Mouse (Mus musculus): ENCODE data around the gene F3.

The F3 gene

DNA sequence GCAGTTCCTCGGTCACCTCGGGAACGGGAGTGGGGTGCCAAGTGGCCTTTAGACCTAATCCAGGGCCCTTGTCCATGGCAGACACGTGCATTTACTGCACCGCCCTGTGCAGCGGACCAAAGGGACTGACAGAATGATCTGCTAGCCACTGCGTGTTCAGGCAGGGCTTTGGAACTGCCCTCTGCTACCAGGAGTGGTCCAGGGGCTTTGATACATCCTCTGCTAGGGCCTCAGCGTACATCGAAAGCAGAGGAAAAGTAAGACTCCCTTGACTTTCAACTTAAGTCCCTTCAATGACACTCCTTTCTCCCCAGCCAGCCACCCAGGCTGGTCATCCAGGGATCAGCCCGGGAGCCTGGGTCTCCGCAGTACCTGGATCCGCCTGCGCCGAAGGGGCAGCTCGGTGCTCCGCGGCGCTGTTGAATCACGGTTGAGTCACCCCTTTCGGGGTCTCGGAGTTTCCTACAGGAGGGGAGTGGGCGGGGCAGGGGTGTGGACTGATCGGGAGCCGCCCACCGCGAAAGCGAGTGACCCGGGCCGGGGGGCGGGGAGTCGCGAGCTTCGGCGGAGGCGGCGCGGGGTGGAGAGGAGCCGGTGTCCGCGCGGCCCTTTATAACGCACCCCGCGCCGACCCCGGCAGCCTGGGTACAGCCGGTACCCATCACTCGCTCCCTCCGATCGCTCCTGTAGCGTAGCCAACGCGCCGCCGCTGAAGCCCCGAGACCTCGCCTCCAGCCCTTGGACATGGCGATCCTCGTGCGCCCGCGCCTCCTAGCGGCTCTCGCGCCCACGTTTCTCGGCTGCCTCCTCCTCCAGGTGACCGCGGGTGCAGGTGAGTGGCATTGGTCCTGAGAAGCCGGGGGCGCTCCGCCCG is at the start of gene F3:
F3 (plus strand) TSS at position 567 of the 874 bp plus-strand sequence.
- peak; percentile 55 for DNase-seq (ENCODE audit: low read depth, low spot score)

DNA sequence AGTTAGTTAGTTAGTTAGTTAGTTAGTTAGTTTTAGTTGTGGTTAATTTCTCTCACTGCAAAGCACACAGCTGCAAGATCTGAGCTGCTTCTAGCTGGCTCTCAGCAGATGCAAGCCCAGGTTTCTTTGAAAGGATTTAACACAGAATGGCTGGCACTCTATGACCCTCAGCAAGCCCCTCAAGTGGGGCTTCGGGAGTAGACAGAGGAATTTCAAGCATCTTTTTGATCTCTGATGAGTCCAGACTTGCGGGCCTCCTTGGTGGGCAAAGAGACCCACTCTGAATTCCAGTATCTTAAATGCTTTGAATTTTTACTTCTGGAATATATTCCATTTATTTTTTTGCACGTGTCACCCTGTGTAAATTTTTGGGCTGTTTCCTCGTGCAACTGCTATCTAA is 44.4 kb upstream of the F3 start:
- no peak for DNase-seq (ENCODE audit: low read depth, low spot score)

DNA sequence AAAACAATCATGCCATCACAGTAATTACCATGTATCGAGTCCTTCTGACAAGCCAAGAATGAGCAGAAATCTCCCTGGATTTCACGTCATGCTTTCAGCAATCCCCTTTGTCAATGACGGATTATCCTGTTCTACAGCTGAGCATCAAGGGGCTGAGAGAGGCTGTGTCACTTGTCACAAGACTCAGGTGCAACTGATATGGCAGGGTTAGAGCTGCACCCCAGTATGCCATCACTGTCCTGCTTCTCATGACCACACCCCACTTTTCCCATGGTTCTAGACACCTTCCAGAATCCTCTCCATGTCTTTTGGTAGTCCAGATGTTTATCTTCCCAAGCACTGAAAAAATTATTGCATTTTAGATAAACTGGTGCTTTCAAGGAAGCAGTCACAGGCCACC is 43.9 kb upstream of the F3 start:
- no peak for DNase-seq (ENCODE audit: low read depth, low spot score)

DNA sequence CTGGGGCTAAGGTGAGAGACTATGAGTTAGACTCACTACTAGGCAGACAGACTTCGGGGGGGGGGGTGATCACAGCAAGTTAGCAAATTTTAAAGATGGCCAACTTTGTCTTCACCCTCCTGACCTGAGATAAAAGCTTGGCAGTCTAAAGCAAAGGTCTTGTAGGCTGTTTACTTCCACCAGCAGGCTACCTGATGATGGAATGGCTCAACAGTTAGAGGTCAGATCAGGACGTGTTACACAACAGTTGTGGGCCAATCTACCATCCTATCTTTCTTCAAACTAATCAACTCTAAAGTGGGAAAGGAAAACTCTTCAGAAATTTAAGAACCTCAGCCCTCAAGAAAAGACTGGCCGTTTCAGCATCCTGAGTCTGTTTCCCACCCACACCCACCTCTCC is 43.1 kb upstream of the F3 start:
- DNase-seq (ENCODE audit: low read depth, low spot score), result no peak

DNA sequence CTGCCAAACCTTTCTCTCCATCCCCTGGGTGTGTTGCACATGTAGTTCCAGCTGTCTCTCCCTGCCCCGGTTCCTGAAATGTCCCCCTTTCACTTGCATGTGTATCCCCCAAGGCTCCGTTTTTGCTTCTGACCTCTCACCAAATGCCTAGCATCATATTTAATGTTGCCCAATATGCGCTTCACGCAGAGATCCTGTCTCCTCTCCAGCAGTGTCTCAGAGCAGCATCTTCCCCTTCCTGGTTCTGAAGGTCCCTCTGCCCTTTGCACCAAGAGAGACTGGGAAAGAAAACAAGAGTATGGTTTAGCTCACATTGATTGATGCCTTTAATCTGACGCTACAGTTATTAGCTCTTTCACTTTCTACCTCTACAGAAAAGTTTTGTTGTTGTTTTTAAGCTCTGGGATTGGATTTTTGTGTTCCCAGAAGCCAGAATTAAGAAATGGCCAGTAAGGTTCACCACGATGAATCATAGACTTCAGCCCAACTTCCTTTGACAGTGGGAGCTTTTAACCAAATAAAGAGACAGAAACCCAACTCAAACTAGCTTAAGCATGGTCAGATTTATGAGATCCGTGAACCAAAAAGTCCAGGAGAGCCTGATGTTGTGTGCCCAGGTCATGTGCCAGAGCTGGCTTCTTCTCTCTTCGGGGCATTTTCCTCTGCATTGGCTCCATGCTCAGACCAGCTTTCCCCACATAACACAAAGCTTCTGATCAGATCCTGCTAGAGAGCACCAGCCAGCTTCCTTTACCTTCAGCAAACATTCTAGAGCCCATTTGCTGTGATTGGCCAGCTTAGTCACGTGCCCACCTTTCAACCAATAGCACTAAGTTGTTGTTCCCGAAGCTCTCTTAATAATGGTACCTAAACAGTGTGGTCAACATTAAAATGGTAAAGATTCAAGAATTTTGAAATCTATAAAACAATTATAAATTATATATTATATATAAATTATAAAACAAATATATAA is 40.6 kb upstream of the F3 start:
- no peak for DNase-seq (ENCODE audit: low read depth, low spot score)

DNA sequence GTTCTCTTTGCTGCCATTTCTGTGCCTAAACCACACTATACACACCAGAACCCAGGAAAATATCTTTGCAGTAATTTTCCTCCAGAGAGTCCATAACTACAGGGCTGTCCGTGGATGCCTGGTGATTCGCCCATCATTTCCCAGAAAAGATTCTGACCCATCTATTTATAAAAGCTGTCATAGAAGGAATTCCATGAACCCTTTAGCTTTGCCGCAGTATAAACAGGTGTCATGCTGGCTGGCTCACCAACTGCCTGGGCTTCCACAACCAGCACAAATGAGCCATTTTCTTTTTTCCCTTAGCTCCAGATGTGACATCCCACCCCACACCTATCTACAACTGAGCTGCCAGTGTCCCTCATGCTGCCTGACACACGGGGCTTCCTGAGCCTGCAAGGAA is 38.8 kb upstream of the F3 start:
- no peak for DNase-seq (ENCODE audit: low read depth, low spot score)

DNA sequence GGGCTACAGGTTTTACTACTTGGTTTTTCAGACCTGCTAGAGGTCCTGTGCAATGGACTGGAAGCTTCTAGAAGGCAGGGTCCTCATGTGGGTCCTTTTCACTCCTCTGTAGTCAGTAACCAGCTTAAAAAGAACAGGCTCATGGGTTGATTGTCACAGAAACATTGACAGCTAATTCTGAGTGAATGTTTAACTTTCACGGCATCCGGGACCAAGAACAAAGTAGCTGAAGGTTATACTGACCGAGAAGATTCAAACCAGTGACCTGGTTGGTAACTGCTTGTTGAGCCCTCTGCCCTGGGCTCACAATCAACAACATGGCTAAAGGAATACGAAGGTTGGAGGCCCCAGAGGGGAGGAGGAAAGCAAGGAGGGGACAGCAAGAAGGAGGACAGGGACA is 38.4 kb upstream of the F3 start:
- DNase-seq (ENCODE audit: low read depth, low spot score), result no peak

DNA sequence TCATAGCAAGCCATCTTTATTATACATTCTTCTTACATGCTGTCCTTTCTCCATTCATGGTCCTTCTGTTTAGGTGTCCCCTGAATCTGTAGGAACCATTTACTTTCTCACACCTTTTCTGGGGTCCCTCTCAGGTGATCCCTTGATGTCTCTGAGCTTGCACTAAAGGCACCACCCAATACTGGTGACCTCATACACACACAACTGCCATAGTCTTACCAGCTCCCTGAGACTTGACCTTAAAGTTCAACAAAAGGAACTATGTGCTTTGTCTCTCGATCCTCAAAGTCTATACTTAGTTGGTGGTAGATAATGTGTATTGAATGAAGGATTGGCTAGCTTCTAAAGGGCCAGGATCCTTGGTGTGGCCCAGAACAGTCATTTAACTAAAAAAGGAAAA is 37.4 kb upstream of the F3 start:
- DNase-seq (ENCODE audit: low read depth, low spot score), result no peak

DNA sequence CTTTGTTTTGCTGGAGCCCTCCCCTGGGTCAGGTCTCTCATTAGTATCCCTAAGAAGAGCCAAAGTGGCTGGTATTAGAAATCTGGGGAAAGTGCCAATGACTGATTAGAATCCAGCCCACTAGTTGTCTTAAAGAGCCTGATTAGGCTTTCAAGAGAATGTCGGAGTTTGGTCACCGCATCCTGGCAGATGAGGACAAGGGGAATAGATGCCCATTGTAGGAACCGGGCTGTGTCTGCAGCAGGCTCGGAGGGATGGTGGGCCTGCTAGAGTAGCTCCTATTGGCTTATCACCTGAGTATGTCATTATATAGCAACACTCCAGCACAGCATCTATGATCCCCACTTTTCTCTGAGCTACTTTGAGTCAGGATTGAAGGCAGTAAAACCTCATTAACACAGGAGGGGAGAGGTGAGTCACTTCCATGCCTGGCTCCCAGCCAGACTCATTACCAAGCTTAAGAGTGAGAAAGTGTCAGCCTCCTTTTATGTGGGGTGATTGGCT is 36.9 kb upstream of the F3 start:
- no peak for DNase-seq (ENCODE audit: low read depth, low spot score)

DNA sequence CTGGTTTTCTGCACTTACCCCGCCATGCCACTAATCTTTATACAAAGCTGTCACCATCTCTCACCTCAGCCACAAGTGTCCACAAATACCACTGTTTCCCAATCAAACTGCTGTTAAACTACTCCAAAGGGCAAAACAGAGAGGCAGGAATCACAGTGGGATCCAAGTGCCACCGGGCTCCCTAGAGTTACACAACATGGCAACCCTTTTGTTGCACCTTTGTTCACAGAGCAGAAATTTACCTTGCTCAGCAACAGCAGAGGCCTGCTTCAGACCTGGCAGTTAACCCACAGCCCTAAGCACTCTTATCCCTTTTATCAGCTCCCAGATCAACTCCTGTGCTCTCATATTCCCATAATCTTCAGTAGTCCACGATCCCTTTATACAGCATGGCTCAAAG is 35.6 kb upstream of the F3 start:
- DNase-seq (ENCODE audit: low read depth, low spot score), result no peak

DNA sequence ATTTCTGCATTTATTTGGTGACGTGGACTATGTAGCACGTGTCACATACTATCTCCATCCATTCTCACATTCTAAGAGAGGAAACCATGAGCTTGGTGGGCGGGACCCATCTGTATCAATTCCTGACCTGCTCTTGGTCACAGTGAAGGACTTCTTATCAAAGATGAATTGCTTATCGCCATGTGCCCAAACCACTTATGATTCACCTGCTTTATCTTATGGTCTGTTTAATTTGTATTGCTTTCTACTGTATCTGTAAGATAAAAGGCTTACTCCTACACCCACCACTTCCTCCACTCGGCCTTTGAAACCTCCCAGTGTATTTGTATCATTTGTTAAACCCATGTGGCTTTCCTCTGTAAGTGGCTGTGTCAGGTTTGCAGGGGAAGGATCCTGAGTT is 34.3 kb upstream of the F3 start:
- peak; percentile 12 for DNase-seq (ENCODE audit: low read depth, low spot score)

DNA sequence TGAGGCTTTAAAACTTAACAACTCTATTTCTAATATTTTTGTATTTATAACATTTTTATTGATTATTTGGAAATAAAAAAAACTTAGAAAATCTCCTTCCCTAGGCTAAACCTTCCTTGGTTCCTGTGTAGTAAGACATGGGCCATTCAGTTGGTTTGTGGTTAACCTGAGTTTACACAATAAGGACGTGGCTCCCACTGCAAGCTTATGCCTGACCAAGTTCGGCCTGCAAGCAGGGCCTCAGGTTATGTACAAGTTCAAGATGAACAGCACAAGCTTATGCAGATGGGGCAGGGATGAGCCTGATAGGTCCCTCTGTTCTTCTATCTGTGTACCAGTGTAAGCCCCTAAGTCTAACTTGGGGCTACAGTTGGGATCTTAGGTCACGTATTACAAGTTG is 33.6 kb upstream of the F3 start:
- DNase-seq (ENCODE audit: low read depth, low spot score), result no peak

DNA sequence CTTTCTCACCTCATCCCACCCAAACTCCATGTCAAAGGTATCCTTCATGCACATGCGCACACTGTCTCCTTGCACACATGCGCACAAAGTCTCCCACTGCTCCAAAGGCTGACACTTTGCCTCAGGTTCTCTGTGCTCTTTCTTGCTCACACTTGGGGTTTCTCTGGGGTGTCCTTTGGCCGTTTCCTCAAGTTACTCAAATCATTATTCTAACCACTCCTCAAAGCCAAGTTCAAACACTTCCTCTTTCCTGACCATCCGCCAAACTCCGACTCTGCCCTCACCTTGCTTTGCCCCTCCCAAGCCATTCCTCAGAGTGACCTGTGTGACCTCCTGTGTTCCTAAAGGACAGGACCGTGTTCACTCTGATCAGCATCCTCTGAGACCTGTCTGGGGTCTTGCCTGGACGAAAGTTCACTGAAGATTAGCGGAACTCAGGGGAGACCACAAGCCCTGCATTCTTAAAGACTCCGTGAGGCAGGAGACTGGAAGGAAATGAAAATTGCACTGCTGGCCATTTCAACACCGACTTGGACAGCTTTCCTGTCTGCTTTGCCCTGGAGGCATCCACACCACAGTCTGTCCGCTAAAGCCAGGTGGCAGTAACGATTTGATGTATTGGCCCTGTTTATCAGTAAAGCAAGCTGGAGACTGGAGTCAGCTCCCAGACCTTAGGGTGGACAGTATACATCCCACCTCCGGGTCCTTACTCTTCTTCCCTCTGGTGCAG is 30.2 kb upstream of the F3 start:
- DNase-seq (ENCODE audit: low read depth, low spot score), result no peak

DNA sequence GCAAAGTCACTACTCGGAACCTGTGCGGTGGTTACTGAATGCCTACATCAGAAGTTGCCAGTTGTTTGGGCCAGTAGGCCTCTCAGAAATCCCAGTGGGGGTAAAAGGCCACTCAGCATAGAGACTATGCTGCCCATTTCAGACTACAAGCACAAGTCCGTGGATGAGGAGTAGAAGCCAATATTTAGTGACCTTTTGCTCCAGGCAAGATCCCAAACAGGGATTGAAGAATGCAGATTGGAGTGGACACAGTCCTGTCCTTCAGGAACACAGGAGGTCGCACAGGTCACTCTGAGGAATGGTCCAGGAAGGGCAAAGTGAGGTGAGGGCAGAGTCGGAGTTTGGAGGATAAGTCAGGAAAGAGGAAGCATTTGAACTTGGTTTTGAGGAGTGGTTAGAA is 29.6 kb upstream of the F3 start:
- DNase-seq (ENCODE audit: low read depth, low spot score), result no peak

DNA sequence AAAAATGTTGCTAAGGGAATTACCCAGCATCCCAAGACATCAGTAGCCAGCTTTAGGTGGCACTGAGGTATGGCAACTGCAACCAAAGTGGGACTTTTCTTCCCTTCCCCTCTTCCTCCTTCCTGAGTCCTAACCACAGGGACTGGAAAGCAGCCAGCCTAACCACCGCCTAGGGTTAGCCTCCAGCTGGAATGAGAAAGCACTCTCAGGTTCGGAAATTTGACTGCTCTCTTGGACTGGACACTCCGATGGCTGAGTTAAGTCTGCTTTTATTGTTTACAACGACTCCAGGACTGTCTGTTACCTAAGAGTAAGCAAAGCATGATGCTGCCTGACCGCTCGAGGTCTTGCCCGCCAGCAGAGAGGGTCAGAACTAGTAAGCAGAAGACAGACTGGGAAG is 26.2 kb upstream of the F3 start:
- DNase-seq (ENCODE audit: low read depth, low spot score), result no peak

DNA sequence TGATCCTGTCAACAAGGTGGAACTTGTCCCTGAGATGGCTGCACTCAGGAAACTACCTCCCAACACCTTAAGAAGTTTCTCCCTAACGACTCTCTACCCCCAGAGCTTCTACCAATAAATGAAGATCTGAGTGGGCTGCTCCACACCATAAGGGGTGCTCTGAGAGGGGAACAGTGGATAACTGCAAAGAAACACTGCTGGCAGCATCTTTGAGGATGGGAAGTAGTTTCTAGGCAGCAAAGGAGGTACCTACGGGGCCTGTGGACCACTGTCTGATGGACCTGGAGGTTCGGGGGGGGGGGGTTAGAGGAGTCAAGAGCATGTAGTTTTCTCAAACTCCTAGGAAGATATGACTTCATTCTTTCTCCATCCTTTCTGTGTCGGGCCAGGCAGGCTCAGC is 23.9 kb upstream of the F3 start:
- no peak for DNase-seq (ENCODE audit: low read depth, low spot score)

DNA sequence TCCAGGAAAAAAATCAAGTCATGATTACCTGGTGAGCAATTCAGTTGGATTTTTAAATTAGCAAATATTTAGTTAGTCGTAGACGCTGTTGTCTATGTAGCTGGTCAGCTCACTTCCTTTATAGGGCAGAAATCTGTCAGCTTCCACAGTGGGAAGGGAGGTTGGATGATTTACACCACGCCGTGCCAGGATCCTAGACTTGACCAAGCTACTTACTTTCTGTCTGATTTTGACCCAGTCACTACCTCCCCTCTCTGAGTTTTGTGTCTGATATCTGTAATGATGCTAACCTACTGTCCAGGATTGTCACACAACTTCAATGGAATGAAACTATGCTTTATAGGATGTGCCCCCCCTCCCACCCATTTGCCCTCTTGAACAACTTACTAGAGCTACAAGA is 23.5 kb upstream of the F3 start:
- DNase-seq (ENCODE audit: low read depth, low spot score), result no peak

DNA sequence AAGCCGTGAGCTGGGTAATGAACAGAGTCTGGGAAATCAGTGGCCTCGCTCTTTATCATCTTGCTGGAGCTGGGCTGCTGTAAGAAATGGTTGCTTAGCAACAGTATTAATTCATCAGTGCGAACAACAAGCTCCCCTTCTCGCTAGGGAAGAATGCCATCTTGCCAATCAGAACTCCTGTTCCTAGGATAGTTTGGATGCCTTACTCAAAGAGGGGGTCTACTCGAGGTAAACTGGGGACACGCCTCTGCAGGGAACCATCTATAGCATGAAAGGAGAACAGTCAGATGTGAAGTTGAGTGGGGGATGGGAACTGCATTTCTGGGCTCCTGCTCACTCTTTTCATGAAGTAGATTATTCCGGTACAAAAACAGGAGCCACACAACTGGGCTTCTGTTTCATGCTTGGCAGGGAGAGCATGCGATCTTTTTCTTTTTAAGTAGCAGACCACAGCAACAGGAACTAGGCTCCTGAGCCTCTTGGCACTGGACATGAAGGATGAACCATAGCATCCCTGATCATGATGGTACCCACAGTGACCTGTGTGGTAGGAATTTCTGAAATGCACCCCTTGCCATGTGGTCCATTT is 22.9 kb upstream of the F3 start:
- no peak for DNase-seq (ENCODE audit: low read depth, low spot score)

DNA sequence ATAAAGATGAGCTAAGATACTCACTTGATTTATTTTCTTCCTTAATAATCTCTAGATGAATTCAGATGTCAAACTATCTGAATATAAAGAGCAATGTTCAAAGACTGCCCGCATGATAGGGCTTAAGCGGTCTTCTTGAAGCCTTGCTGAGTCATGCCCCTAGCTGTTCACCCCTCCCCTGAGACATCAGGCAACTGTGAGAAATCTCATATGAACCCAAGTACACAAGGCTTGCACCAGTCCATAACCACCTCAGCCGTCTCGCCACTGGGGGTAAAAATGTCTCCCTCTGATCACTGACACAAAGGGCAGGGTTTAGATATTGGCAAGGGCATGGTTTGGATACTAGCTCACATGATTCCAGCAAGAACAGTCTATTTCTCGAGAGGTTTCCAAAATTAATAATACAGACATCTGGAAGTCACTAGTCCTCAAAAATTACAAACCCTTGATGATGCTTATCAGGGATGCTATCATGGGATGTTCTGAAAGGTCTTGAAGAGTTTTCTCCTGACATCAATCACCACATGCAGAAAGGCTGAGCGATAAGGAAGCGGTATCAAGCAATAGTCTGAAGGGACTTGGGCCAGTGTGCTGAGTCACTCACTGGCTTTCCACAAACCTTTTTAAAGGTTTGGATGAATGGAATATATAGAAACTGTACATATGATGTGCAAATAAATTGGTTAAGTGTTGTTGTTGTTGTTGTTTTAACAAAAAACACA is 20.0 kb upstream of the F3 start:
- no peak for DNase-seq (ENCODE audit: low read depth, low spot score)

DNA sequence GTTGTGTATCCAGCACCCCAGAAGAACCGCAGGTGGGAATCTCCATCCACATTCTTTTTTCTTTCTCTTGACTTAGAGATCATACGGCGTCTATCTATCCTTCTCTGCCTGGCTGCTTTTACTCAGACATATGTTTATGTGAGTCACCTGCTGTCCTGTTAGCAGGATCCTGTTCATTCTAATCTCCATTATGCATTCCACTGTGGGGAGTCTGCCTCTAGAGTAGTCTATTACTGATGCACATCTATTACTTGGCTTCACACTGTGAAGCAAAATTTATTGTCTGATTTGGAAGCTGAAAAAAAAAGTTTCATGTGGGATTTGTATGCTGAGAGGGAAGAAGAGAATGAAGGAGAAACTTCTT is 19.5 kb upstream of the F3 start:
- DNase-seq (ENCODE audit: low read depth, low spot score), result no peak

DNA sequence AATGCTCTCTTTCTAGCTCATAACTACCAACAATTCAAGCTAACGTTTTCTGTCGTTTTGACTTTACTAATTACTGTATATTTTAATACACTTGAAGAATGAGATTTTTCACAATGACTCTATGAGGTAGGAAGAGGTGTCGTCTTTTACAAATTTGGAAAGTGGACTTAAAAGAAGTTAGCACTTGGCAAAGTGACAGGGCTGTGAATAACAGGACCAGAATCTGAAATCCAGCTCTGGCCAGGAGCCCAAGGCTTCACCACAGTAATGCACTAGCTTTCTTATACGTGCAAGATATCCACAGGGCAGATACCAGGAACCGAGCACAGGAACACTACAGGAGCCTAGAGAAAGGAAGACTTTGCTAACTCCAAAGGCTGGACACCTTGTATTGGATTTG is 17.2 kb upstream of the F3 start:
- no peak for DNase-seq (ENCODE audit: low read depth, low spot score)

All from CD4-positive, CD25-positive, alpha-beta regulatory T cell, adult 2 months (primary cell).